Mouse (Mus musculus) forebrain, embryonic 11.5 days (tissue): ENCODE measurements around the gene Shisal1. TPM values are rescaled to one million over a fixed set of nuclear protein-coding genes. Genes with fewer than 3 reads are reported as not detected.

Experiments
- ATAC-seq: fragments of 200-750 bp; cut with Nextera tagmentation; replicated peaks from 2 replicates; pipeline ENCODE4 v1.8.0; 2017; ENCODE audit warnings: moderate TSS enrichment; ENCODE audit not compliant: low FRiP score
- DNase-seq: peaks from one replicate; pipeline ENCODE4 v3.0.0-alpha.2; 2017; ENCODE audit warnings: low spot score
- H3K27ac ChIP-seq: fragments of 300-500 bp; sonication (generic); 2 replicates; pipeline ENCODE4 v1.5.1; 2014; ENCODE audit warnings: low read depth, low read length
- H3K27me3 ChIP-seq: fragments of 300-500 bp; sonication (generic); 2 replicates; pipeline ENCODE4 v1.6.1; 2014; ENCODE audit warnings: mild to moderate bottlenecking, low read length, mixed read lengths; ENCODE audit not compliant: control insufficient read depth, insufficient read depth
- H3K36me3 ChIP-seq: fragments of 300-500 bp; sonication (generic); 2 replicates; pipeline ENCODE4 v1.6.1; 2014; ENCODE audit warnings: mild to moderate bottlenecking, low read length, moderate library complexity, mixed read lengths; ENCODE audit not compliant: control insufficient read depth, insufficient read depth
- H3K4me1 ChIP-seq: fragments of 300-500 bp; sonication (generic); replicated peaks from 2 replicates; pipeline ENCODE4 v1.6.1; 2014; ENCODE audit warnings: low read length, mixed read lengths; ENCODE audit not compliant: control insufficient read depth, insufficient read depth
- H3K4me2 ChIP-seq: fragments of 300-500 bp; sonication (generic); 2 replicates; pipeline ENCODE4 v1.6.1; 2014; ENCODE audit warnings: low read depth, mild to moderate bottlenecking, low read length, moderate library complexity, mixed read lengths; ENCODE audit not compliant: severe bottlenecking
- H3K4me3 ChIP-seq: fragments of 300-500 bp; sonication (generic); 2 replicates; pipeline ENCODE4 v1.5.1; 2014; ENCODE audit warnings: low read depth, low read length
- H3K9ac ChIP-seq: fragments of 300-500 bp; sonication (generic); 2 replicates; pipeline ENCODE4 v1.6.1; 2014; ENCODE audit warnings: low read length
- H3K9me3 ChIP-seq: fragments of 300-500 bp; sonication (generic); 2 replicates; pipeline ENCODE4 v1.6.1; 2016; ENCODE audit warnings: low read length, mixed read lengths; ENCODE audit not compliant: control insufficient read depth
- WGBS: fragments of 180-500 bp; shearing (Covaris S2); extraction: QIAGEN DNeasy Blood & Tissue Kit; methylation state at CpG from one replicate; pipeline ENCODE4 v1.1.7; 2014; 5-methylcytosine and 5-hydroxymethylcytosine counted together
- polyA plus RNA-seq: library from polyadenylated mRNA; unstranded; fragments of >200 nt; fragmentation: Nextera tagmentation; extraction: Ambion mirVana; gene quantifications from 2 replicates; pipeline ENCODE4 v1.2.1, GENCODE M21; 2014

Gene Shisal1
- polyA plus RNA-seq, 1 experiment from 2014 or later, result 4.4 TPM

- no peaks in the 10 kb centered on the region; the same call in 1 of the 2 replicates for H3K9me3 ChIP-seq
- 0 out of 2 replicates have a peak, but pooled peaks cover 1% of the 10 kb centered on the region for H3K4me1 ChIP-seq
- DNase-seq (no peak), ATAC-seq (no peak)
- H3K27me3 ChIP-seq, result no peaks in the 10 kb centered on the region
- H3K4me3 ChIP-seq, result no peak overlapping the region
- H3K9ac ChIP-seq, result no peak overlapping the region
- no peaks in the 10 kb centered on the region for H3K36me3 ChIP-seq
- H3K27ac ChIP-seq, result no peak overlapping the region
- H3K4me2 ChIP-seq, result no peak overlapping the region
- 80% methylated on average over 21 of the region's 21 CpGs for WGBS
These were observed 94.7 kb downstream of the Shisal1 start for GRCm38 (mm10) chr15:84351915-84352844.

GRCm38 (mm10) chr15:84351342-84351741 lies 95.6 kb downstream of the Shisal1 start:
- no peaks in the 10 kb centered on the region; the same call in 1 of the 2 replicates for H3K9me3 ChIP-seq
- 0 out of 2 replicates have a peak, but pooled peaks cover 1% of the 10 kb centered on the region for H3K4me1 ChIP-seq
- ATAC-seq (no peak), DNase-seq (no peak)
- H3K9ac ChIP-seq, result no peak overlapping the region
- H3K36me3 ChIP-seq, result no peaks in the 10 kb centered on the region
- H3K27ac ChIP-seq, result no peak overlapping the region
- no peak overlapping the region for H3K4me3 ChIP-seq
- no peak overlapping the region for H3K4me2 ChIP-seq
- H3K27me3 ChIP-seq, result no peaks in the 10 kb centered on the region
- WGBS, result 94% methylated on average over 7 of the region's 7 CpGs

- Histone ChIP-seq H3K9me3 (no peaks in the 10 kb centered on the region; the same call in 1 of the 2 replicates), H3K36me3 (no peaks in the 10 kb centered on the region), H3K4me3 (no peak overlapping the region), H3K4me1 (0 out of 2 replicates have a peak, but pooled peaks cover 1% of the 10 kb centered on the region), H3K4me2 (no peak overlapping the region), H3K27ac (no peak overlapping the region), H3K27me3 (no peaks in the 10 kb centered on the region), H3K9ac (no peak overlapping the region)
- ATAC-seq, result no peak
- 73% methylated on average over 14 of the region's 14 CpGs for WGBS
- no peak for DNase-seq
These were observed 96.8 kb downstream of the Shisal1 start for GRCm38 (mm10) chr15:84349915-84350738.

DNA sequence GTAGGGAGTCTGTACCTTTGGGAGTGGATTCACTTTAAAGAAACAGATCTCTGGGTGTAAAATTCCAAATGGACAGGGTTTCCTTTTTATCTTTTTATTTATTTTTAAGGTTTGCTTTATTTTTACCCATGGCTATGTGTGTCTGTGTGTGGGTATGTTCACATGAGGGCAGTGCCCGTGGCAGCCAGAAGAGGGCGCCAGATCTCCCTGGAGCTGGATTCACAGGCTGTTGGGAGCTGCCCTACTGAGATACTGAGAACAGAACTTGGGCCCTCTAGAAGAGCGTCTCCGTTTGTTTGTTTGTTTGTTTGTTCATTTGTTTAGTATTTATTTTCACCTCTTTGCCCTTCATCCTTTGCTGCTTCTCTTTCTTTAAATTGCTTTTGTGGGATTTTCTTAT lies 98.1 kb downstream of the Shisal1 start:
- ATAC-seq, result no peak
- no peaks in the 10 kb centered on the region for H3K36me3 ChIP-seq
- H3K4me2 ChIP-seq, result no peak overlapping the region
- 92% methylated on average over 4 of the region's 4 CpGs for WGBS
- H3K4me3 ChIP-seq, result no peak overlapping the region
- H3K9ac ChIP-seq, result no peak overlapping the region
- H3K27me3 ChIP-seq, result no peaks in the 10 kb centered on the region
- no peak for DNase-seq
- H3K4me1 ChIP-seq, result 0 out of 2 replicates have a peak, but pooled peaks cover 1% of the 10 kb centered on the region
- no peaks in the 10 kb centered on the region; the same call in 1 of the 2 replicates for H3K9me3 ChIP-seq
- no peak overlapping the region for H3K27ac ChIP-seq

DNA sequence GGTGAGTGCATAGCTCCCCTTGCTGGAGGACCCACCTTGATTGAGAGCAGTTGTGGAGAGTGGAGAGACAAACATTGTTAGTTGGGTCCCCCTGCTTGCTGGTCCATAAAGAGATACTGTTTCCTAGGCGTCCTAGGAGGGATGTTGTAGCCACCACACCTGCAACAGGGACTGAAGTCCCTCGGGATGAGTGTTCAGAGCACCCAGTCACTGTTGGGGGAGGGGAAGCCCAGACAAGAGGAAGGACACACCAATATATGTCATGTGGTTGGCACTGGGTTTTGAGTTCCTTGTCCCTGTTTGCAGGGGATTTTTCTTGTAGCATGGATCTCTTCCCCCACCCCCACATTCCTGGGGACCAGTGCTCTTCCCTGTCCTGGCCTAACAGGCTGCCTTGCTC lies 106.0 kb downstream of the Shisal1 start:
- no peak overlapping the region for H3K27ac ChIP-seq
- DNase-seq, result no peak
- ATAC-seq, result no peak
- WGBS, result 62% methylated on average over 2 of the region's 2 CpGs
- H3K4me3 ChIP-seq, result no peak overlapping the region
- no peaks in the 10 kb centered on the region for H3K9me3 ChIP-seq
- no peak overlapping the region for H3K4me2 ChIP-seq
- no peak overlapping the region for H3K9ac ChIP-seq
- H3K4me1 ChIP-seq, result no peaks in the 10 kb centered on the region
- H3K27me3 ChIP-seq, result no peaks in the 10 kb centered on the region
- no peaks in the 10 kb centered on the region for H3K36me3 ChIP-seq

- no peak overlapping the region for H3K4me3 ChIP-seq
- ATAC-seq (no peak), DNase-seq (no peak)
- H3K36me3 ChIP-seq, result no peaks in the 10 kb centered on the region
- no peaks in the 10 kb centered on the region for H3K27me3 ChIP-seq
- no peaks in the 10 kb centered on the region for H3K9me3 ChIP-seq
- 72% methylated on average over 5 of the region's 5 CpGs for WGBS
- H3K4me1 ChIP-seq, result no peaks in the 10 kb centered on the region
- no peak overlapping the region for H3K27ac ChIP-seq
- H3K4me2 ChIP-seq, result no peak overlapping the region
- H3K9ac ChIP-seq, result no peak overlapping the region
These were observed 109.3 kb downstream of the Shisal1 start for GRCm38 (mm10) chr15:84337599-84337998.

GRCm38 (mm10) chr15:84336281-84336817 lies 110.5 kb downstream of the Shisal1 start:
- no peaks in the 10 kb centered on the region for H3K4me1 ChIP-seq
- H3K36me3 ChIP-seq, result no peaks in the 10 kb centered on the region
- H3K4me3 ChIP-seq, result no peak overlapping the region
- no peak for DNase-seq
- no peaks in the 10 kb centered on the region for H3K9me3 ChIP-seq
- 85% methylated on average over 12 of the region's 12 CpGs for WGBS
- ATAC-seq, result no peak
- no peak overlapping the region for H3K4me2 ChIP-seq
- no peak overlapping the region for H3K9ac ChIP-seq
- H3K27me3 ChIP-seq, result no peaks in the 10 kb centered on the region
- H3K27ac ChIP-seq, result no peak overlapping the region

- no peak for ATAC-seq
- no peaks in the 10 kb centered on the region for H3K36me3 ChIP-seq
- WGBS, result 87% methylated on average over 4 of the region's 4 CpGs
- no peak overlapping the region for H3K4me2 ChIP-seq
- H3K9ac ChIP-seq, result no peak overlapping the region
- no peak overlapping the region for H3K4me3 ChIP-seq
- H3K27ac ChIP-seq, result no peak overlapping the region
- DNase-seq, result no peak
- H3K9me3 ChIP-seq, result no peaks in the 10 kb centered on the region
- H3K27me3 ChIP-seq, result no peaks in the 10 kb centered on the region
- no peaks in the 10 kb centered on the region for H3K4me1 ChIP-seq
These were observed 115.8 kb downstream of the Shisal1 start for GRCm38 (mm10) chr15:84331066-84331612.
